Mouse (Mus musculus): ENCODE measurements around the gene Pcsk5.
A peak's percentile ranks its signal among the peaks of the same experiment; 100 is the strongest.

Pcsk5 gene

GRCm38 (mm10) chr19:17471196-17471595 lies 366.2 kb downstream of the Pcsk5 start:
- no peak for DNase-seq

- peak; percentile 7 for DNase-seq
Measured at GRCm38 (mm10) chr19:17467556-17468211, 369.7 kb downstream of the Pcsk5 start.

- no peak for DNase-seq
Measured at GRCm38 (mm10) chr19:17452001-17452400, 385.4 kb downstream of the Pcsk5 start.

GRCm38 (mm10) chr19:17443581-17443980 lies 393.9 kb downstream of the Pcsk5 start:
- no peak for DNase-seq

GRCm38 (mm10) chr19:17439476-17440189 lies 397.8 kb downstream of the Pcsk5 start:
- no peak for DNase-seq

- DNase-seq: no peak
Measured at GRCm38 (mm10) chr19:17436651-17437050, 400.8 kb downstream of the Pcsk5 start.

GRCm38 (mm10) chr19:17428561-17428914 lies 408.9 kb downstream of the Pcsk5 start:
- DNase-seq: no peak

GRCm38 (mm10) chr19:17427824-17428560 lies 409.4 kb downstream of the Pcsk5 start:
- no peak for DNase-seq

GRCm38 (mm10) chr19:17423306-17423705 lies 414.1 kb downstream of the Pcsk5 start:
- no peak for DNase-seq

GRCm38 (mm10) chr19:17417855-17418254 lies 419.6 kb downstream of the Pcsk5 start:
- DNase-seq: no peak

GRCm38 (mm10) chr19:17412915-17413459 lies 424.4 kb downstream of the Pcsk5 start:
- DNase-seq: no peak

- no peak for DNase-seq
Measured at GRCm38 (mm10) chr19:17410465-17411065, 426.9 kb downstream of the Pcsk5 start.

- no peak for DNase-seq
Measured at GRCm38 (mm10) chr19:17409351-17409750, 428.1 kb downstream of the Pcsk5 start.

GRCm38 (mm10) chr19:17408591-17408990 lies 428.8 kb downstream of the Pcsk5 start:
- DNase-seq: no peak

GRCm38 (mm10) chr19:17406823-17407222 lies 430.6 kb downstream of the Pcsk5 start:
- DNase-seq: no peak

- DNase-seq: no peak
Measured at GRCm38 (mm10) chr19:17403175-17403574, 434.3 kb downstream of the Pcsk5 start.

- no peak for DNase-seq
Measured at GRCm38 (mm10) chr19:17400571-17400970, 436.9 kb downstream of the Pcsk5 start.

- DNase-seq: no peak
Measured at GRCm38 (mm10) chr19:17399965-17400364, 437.5 kb downstream of the Pcsk5 start.

- DNase-seq: no peak
Measured at GRCm38 (mm10) chr19:17397922-17398321, 439.5 kb downstream of the Pcsk5 start.

GRCm38 (mm10) chr19:17396802-17397201 lies 440.6 kb downstream of the Pcsk5 start:
- no peak for DNase-seq

- peak; percentile 91 to 95 for DNase-seq
Measured at GRCm38 (mm10) chr19:17393841-17394591, 443.4 kb downstream of the Pcsk5 start, which contains the start of gene Rfk. Rfk (plus strand) TSS chr19:17394043.

GRCm38 (mm10) chr19:17392866-17393265 lies 444.6 kb downstream of the Pcsk5 start:
- DNase-seq: no peak

Measured in cerebellum, adult 18-20 months (tissue).